Mouse (Mus musculus) heart, embryonic 11.5 days (tissue): ENCODE data around the gene Bloc1s6. TPM values are rescaled to one million over a fixed set of nuclear protein-coding genes. Genes with fewer than 3 reads are reported as not detected.

ENCODE experiments used
- ATAC-seq: fragments of 200-750 bp; cut with Nextera tagmentation; replicated peaks from 2 replicates; pipeline ENCODE4 v1.8.0; 2017; ENCODE audit warnings: moderate library complexity; ENCODE audit not compliant: insufficient number of reproducible peaks, low FRiP score, low TSS enrichment
- H3K27ac ChIP-seq: fragments of 300-500 bp; sonication (generic); 2 replicates; pipeline ENCODE4 v1.5.1; 2014; ENCODE audit warnings: mild to moderate bottlenecking, low read depth, low read length
- H3K27me3 ChIP-seq: fragments of 300-500 bp; sonication (generic); 2 replicates; pipeline ENCODE4 v1.6.1; 2014; ENCODE audit warnings: mild to moderate bottlenecking, low read length, mixed read lengths; ENCODE audit not compliant: control insufficient read depth, insufficient read depth
- H3K36me3 ChIP-seq: fragments of 300-500 bp; sonication (generic); 2 replicates; pipeline ENCODE4 v1.6.1; 2014; ENCODE audit warnings: mild to moderate bottlenecking, low read length, moderate library complexity, mixed read lengths; ENCODE audit not compliant: control insufficient read depth, insufficient read depth
- H3K4me1 ChIP-seq: fragments of 300-500 bp; sonication (generic); 2 replicates; pipeline ENCODE4 v1.6.1; 2014; ENCODE audit warnings: low read length; ENCODE audit not compliant: control insufficient read depth, insufficient read depth
- H3K4me2 ChIP-seq: fragments of 300-500 bp; sonication (generic); 2 replicates; pipeline ENCODE4 v1.6.1; 2014; ENCODE audit warnings: mild to moderate bottlenecking, moderate library complexity
- H3K4me3 ChIP-seq: fragments of 300-500 bp; sonication (generic); 2 replicates; pipeline ENCODE4 v1.5.1; 2014; ENCODE audit warnings: low read depth, low read length
- H3K9ac ChIP-seq: fragments of 300-500 bp; sonication (generic); 2 replicates; pipeline ENCODE4 v1.6.1; 2014; ENCODE audit warnings: mild to moderate bottlenecking, low read depth, low read length, moderate library complexity
- H3K9me3 ChIP-seq: fragments of 300-500 bp; sonication (generic); replicated peaks from 2 replicates; pipeline ENCODE4 v1.6.1; 2016; ENCODE audit warnings: low read length; ENCODE audit not compliant: control insufficient read depth
- WGBS: fragments of 180-500 bp; shearing (Covaris S2); extraction: QIAGEN DNeasy Blood & Tissue Kit; methylation state at CpG from one replicate; pipeline ENCODE4 v1.1.7; 2014; ENCODE audit not compliant: insufficient replicate concordance; 5-methylcytosine and 5-hydroxymethylcytosine counted together
- polyA plus RNA-seq: library from polyadenylated mRNA; unstranded; fragments of >200 nt; fragmentation: Nextera tagmentation; extraction: Ambion mirVana; gene quantifications from 2 replicates; pipeline ENCODE4 v1.2.1, GENCODE M21; 2014

Gene Bloc1s6
- polyA plus RNA-seq, 1 experiment from 2014 or later = 39.9 TPM

DNA sequence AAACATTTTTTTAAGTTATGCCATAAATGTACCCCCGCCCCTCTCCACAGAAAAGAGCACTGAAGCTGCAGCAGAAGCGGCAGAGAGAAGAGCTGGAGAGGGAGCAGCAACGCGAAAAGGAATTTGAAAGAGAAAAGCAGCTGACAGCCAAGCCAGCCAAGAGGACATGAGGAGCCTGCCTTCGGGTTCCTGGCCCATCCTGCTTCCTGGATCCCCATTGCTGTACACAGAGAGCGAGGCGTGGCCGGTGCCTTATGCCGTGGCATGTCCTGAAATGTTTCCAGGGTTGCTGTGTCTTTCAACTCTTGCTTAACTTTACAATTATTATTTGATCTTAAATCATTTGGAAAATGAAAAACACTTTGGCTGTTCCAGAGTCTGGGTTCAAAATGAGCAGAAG lies 8.2 kb downstream of the Bloc1s6 start:
- no peaks in the 10 kb centered on the region for H3K4me1 ChIP-seq
- H3K4me2 ChIP-seq = no peak overlapping the region
- no peak overlapping the region for H3K4me3 ChIP-seq
- ATAC-seq = no peak
- H3K27ac ChIP-seq = no peak overlapping the region
- no peaks in the 10 kb centered on the region for H3K9me3 ChIP-seq
- peaks cover 4% of the 10 kb centered on the region; the same call in 1 of the 2 replicates for H3K36me3 ChIP-seq
- H3K9ac ChIP-seq = no peak overlapping the region
- whole genome bisulfite sequencing = 89% methylated on average over 9 of the region's 9 CpGs
- no peaks in the 10 kb centered on the region for H3K27me3 ChIP-seq

DNA sequence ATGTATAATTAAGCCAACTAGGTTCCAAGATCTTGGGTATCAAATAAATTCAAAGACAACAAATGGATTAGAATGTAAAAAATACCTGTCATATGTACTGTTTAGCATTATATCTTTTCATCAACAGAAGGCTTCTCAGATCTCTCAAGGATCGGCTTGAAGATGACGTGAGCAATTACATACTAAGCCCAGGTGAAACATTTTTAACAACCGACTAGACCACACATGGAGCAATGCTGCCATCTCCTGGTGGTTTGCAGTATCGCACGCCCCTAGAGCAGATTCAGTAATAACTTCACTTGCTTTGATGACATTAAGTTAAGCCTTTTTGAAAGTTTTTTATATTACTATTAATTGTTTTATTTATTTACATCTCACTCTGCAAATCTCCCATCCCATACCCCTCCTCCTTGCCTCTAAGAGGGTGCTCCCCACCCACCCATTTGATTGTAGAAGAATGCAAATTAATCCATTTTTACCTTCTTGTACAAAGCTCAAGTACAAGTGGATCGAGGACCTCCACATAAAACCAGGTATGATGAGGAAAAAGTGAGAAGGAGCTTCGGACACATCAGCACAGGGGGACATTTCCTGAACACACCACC lies 15.5 kb downstream of the Bloc1s6 start:
- Histone ChIP-seq H3K9me3 (no peaks in the 10 kb centered on the region), H3K36me3 (no peaks in the 10 kb centered on the region), H3K4me3 (no peak overlapping the region), H3K4me2 (no peak overlapping the region), H3K27ac (no peak overlapping the region), H3K9ac (no peak overlapping the region), H3K4me1 (no peaks in the 10 kb centered on the region), H3K27me3 (no peaks in the 10 kb centered on the region)
- WGBS = 14% methylated on average over 7 of the region's 7 CpGs
- no peak for ATAC-seq

GRCm38 (mm10) chr2:122759791-122760190 lies 21.5 kb downstream of the Bloc1s6 start:
- Histone ChIP-seq H3K4me2 (no peak overlapping the region), H3K4me3 (no peak overlapping the region), H3K27ac (no peak overlapping the region), H3K9ac (no peak overlapping the region), H3K27me3 (peaks cover 4% of the 10 kb centered on the region), H3K4me1 (no peaks in the 10 kb centered on the region), H3K36me3 (no peaks in the 10 kb centered on the region), H3K9me3 (no peaks in the 10 kb centered on the region)
- WGBS = 88% methylated on average over 1 of the region's 1 CpGs
- no peak for ATAC-seq

DNA sequence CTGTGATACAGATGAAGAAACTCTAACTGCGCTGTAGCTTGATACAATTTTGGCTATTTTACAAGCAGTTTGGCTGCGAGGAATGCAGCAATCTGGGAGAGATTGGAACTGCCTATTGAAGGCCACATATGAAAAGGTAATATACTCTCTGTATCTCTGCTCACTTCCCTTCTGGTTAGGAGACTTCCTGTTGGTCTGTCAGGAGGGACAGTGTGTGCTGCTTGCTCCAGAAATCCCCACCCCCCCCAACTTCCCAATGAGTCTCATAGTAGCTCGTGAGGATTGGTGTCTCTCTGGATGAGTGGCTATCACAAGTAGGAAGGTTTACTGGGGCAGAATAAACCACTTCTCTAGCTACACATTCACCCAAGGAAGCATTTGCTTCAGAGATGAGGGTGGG lies 24.7 kb downstream of the Bloc1s6 start:
- no peak overlapping the region for H3K9ac ChIP-seq
- H3K9me3 ChIP-seq = no peaks in the 10 kb centered on the region
- no peak overlapping the region for H3K27ac ChIP-seq
- ATAC-seq = no peak
- H3K27me3 ChIP-seq = peaks cover 9% of the 10 kb centered on the region
- WGBS = 54% methylated on average over 3 of the region's 3 CpGs
- H3K4me2 ChIP-seq = no peak overlapping the region
- no peak overlapping the region for H3K4me3 ChIP-seq
- H3K36me3 ChIP-seq = no peaks in the 10 kb centered on the region
- H3K4me1 ChIP-seq = no peaks in the 10 kb centered on the region

- Histone ChIP-seq H3K27ac (no peak overlapping the region), H3K9ac (no peak overlapping the region), H3K4me3 (peak overlapping the region; percentile 51; the same call in 1 of the 2 replicates), H3K4me2 (peak overlapping the region; percentile 87), H3K9me3 (no peaks in the 10 kb centered on the region), H3K4me1 (no peaks in the 10 kb centered on the region), H3K36me3 (no peaks in the 10 kb centered on the region), H3K27me3 (peaks cover 9% of the 10 kb centered on the region)
- WGBS = 50% methylated on average over 6 of the region's 6 CpGs
- ATAC-seq = no peak
Measured at GRCm38 (mm10) chr2:122764526-122764925, 26.2 kb downstream of the Bloc1s6 start.

DNA sequence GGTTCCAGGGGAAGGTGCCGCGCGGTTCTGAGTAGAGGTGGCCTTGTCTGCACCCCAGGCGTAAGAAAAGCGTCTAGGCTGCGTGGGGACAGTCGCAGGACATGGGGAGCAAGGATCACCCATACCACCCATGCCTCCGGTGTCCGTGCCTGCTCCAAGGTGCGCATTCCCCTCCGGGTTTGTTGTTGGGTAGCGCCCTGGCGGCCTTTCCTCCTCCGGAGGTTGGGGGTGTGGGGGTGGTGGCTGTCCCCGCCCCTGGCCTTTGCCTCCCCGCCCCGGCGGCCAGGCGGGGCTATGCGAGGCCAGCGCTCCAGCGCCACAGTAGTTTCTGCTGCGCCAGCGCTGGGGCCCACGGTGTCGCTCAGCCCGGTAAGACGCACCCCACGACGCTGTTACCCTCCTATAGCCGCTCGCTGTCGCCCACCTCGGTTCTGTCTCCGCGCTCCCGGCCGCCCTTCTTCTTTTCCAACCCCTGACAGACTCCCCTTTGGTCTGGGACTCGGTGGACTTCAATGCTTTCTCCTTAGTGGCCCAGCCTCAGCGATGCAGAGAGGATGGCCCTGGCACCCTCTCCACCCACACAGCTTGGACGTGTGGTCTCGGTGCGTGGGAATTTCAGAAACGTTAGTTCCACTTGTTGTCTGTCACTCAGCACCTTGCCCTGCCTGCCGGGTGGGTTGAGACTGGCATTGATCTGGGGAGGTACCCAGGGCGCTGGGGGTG lies 26.9 kb downstream of the Bloc1s6 start, which contains the start of gene Sqor:
Sqor (plus strand) TSS at position 167 of the 723 bp plus-strand sequence.
- H3K4me3 ChIP-seq = peak within 1 kb of the TSS; percentile 51
- H3K9ac ChIP-seq = peak within 1 kb of the TSS; percentile 65
- under 1% methylated on average over 46 of the region's 46 CpGs for WGBS
- peak within 1 kb of the TSS; percentile 87 for H3K4me2 ChIP-seq
- H3K9me3 ChIP-seq = no peaks in the 10 kb centered on the region
- peak; percentile 76 for ATAC-seq
- no peaks in the 10 kb centered on the region for H3K36me3 ChIP-seq
- peaks cover 9% of the 10 kb centered on the region for H3K27me3 ChIP-seq
- H3K4me1 ChIP-seq = no peaks in the 10 kb centered on the region
- no peak within 1 kb of the TSS for H3K27ac ChIP-seq

DNA sequence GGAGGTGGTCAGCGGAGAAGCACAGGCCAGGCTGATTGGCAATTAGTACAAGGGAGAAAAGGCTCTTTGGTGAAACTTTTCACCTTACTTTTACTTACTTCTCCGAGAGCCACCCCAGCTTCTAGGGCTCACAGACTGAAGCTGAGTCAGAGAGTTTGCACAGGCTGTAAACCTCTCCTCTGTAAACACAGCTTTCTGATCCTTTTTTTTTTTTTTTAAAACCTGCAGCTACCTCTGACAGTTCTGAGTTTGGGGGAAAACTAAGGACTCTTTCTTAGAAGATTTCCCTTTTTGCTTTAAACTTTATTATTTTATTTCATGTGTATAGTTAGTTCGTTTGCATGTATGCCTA lies 27.5 kb downstream of the Bloc1s6 start:
- H3K36me3 ChIP-seq = no peaks in the 10 kb centered on the region
- peaks cover 9% of the 10 kb centered on the region for H3K27me3 ChIP-seq
- WGBS = 32% methylated on average over 3 of the region's 3 CpGs
- H3K4me2 ChIP-seq = peak overlapping the region; percentile 87
- peak overlapping the region; percentile 65; the same call in 1 of the 2 replicates for H3K9ac ChIP-seq
- no peaks in the 10 kb centered on the region for H3K9me3 ChIP-seq
- H3K4me3 ChIP-seq = peak overlapping the region; percentile 51
- no peak overlapping the region for H3K27ac ChIP-seq
- no peaks in the 10 kb centered on the region for H3K4me1 ChIP-seq
- ATAC-seq = no peak

DNA sequence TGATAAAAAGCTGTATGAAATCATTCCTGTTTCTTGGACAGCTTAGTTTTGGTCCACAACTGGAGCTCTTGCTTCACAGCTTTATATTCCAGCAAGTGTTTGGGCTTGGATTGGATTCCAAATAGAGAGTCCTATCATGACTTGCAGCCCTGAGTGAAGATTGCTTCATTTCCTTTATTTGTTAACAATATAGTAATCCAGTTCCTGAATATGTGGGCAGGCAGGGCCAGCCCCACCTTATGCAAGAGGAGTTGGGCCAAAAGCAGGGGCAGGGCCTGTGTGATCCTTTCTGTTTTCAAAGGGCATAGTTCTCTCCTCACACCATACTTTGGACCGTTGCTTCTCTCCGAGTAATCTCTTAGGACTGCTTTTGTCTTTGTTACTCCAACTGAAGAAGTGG lies 32.7 kb downstream of the Bloc1s6 start:
- no peak overlapping the region for H3K4me3 ChIP-seq
- no peak for ATAC-seq
- no peak overlapping the region for H3K9ac ChIP-seq
- peaks cover 5% of the 10 kb centered on the region for H3K27me3 ChIP-seq
- no peaks in the 10 kb centered on the region for H3K9me3 ChIP-seq
- H3K4me1 ChIP-seq = no peaks in the 10 kb centered on the region
- no peak overlapping the region for H3K4me2 ChIP-seq
- 82% methylated on average over 2 of the region's 2 CpGs for WGBS
- no peaks in the 10 kb centered on the region for H3K36me3 ChIP-seq
- H3K27ac ChIP-seq = no peak overlapping the region

DNA sequence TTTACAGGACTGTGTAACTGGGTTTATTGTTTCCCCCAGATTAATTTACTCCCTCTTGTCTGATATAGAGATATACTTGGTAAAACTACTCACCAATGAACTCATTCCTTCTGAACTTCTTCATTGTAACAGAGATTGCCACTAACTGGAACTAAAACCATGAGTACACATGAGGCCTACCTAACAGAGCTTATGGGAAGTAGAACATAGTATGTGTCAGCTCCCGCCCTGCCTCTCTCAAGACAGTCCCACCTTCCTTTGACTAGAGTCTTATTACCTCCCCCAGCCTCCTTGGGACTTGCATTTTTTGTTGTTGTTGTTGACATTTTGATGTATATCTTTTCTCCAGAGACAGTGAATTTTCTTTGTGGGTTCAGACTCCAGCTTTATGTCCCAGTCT lies 34.6 kb downstream of the Bloc1s6 start:
- no peak overlapping the region for H3K4me3 ChIP-seq
- no peak overlapping the region for H3K4me2 ChIP-seq
- no peaks in the 10 kb centered on the region for H3K9me3 ChIP-seq
- WGBS = 58% methylated on average over 1 of the region's 1 CpGs
- H3K4me1 ChIP-seq = no peaks in the 10 kb centered on the region
- H3K9ac ChIP-seq = no peak overlapping the region
- no peaks in the 10 kb centered on the region for H3K36me3 ChIP-seq
- H3K27me3 ChIP-seq = no peaks in the 10 kb centered on the region
- ATAC-seq = no peak
- no peak overlapping the region for H3K27ac ChIP-seq
